Mouse (Mus musculus): ENCODE data around the gene Mief1. TPM values are rescaled to one million over a fixed set of nuclear protein-coding genes. Genes with fewer than 3 reads are reported as not detected.

Mief1 gene
- 20.3 and 31.4 TPM in 2 replicates for total RNA-seq (2014; fragmentation: Nextera tagmentation)
- total RNA-seq (2017): 19.2 and 20.8 TPM in 2 replicates

GRCm38 (mm10) chr15:80233733-80234509 lies at the start of gene Mief1:
TSS of gene Mief1 (plus strand) at chr15:80234018.
- ATAC-seq (replicated peaks; ENCODE audit: poor library complexity, severe bottlenecking): peak; percentile 97

GRCm38 (mm10) chr15:80188927-80189326 lies 44.9 kb upstream of the Mief1 start:
- ATAC-seq (replicated peaks; ENCODE audit: poor library complexity, severe bottlenecking): no peak

GRCm38 (mm10) chr15:80190075-80190474 lies 43.7 kb upstream of the Mief1 start:
- ATAC-seq (replicated peaks; ENCODE audit: poor library complexity, severe bottlenecking): no peak

GRCm38 (mm10) chr15:80191585-80192245 lies 42.1 kb upstream of the Mief1 start:
- ATAC-seq (replicated peaks; ENCODE audit: poor library complexity, severe bottlenecking): no peak

GRCm38 (mm10) chr15:80192246-80192585 lies 41.6 kb upstream of the Mief1 start:
- ATAC-seq (replicated peaks; ENCODE audit: poor library complexity, severe bottlenecking): no peak

GRCm38 (mm10) chr15:80192847-80193246 lies 41.0 kb upstream of the Mief1 start:
- no peak for ATAC-seq (replicated peaks; ENCODE audit: poor library complexity, severe bottlenecking)

GRCm38 (mm10) chr15:80199556-80199955 lies 34.3 kb upstream of the Mief1 start:
- ATAC-seq (replicated peaks; ENCODE audit: poor library complexity, severe bottlenecking): no peak

GRCm38 (mm10) chr15:80202111-80202775 lies 31.6 kb upstream of the Mief1 start:
- no peak for ATAC-seq (replicated peaks; ENCODE audit: poor library complexity, severe bottlenecking)

GRCm38 (mm10) chr15:80203406-80203805 lies 30.4 kb upstream of the Mief1 start:
- peak; percentile 50; the same call in 1 of the 2 replicates for ATAC-seq (replicated peaks; ENCODE audit: poor library complexity, severe bottlenecking)

- no peak for ATAC-seq (replicated peaks; ENCODE audit: poor library complexity, severe bottlenecking)
Measured at GRCm38 (mm10) chr15:80206057-80206565, 27.7 kb upstream of the Mief1 start.

GRCm38 (mm10) chr15:80208446-80208845 lies 25.4 kb upstream of the Mief1 start:
- no peak for ATAC-seq (replicated peaks; ENCODE audit: poor library complexity, severe bottlenecking)

- ATAC-seq (replicated peaks; ENCODE audit: poor library complexity, severe bottlenecking): no peak
Measured at GRCm38 (mm10) chr15:80213688-80214087, 20.1 kb upstream of the Mief1 start.

- ATAC-seq (replicated peaks; ENCODE audit: poor library complexity, severe bottlenecking): no peak
Measured at GRCm38 (mm10) chr15:80215716-80216479, 17.9 kb upstream of the Mief1 start.

GRCm38 (mm10) chr15:80216480-80216820 lies 17.4 kb upstream of the Mief1 start:
- ATAC-seq (replicated peaks; ENCODE audit: poor library complexity, severe bottlenecking): 0 out of 2 replicates have a peak, but pooled peaks have one; percentile 17

GRCm38 (mm10) chr15:80217476-80217875 lies 16.3 kb upstream of the Mief1 start:
- ATAC-seq (replicated peaks; ENCODE audit: poor library complexity, severe bottlenecking): no peak

- ATAC-seq (replicated peaks; ENCODE audit: poor library complexity, severe bottlenecking): peak; percentile 79
Measured at GRCm38 (mm10) chr15:80219211-80219610, 14.6 kb upstream of the Mief1 start.

- no peak; the same call in 1 of the 2 replicates for ATAC-seq (replicated peaks; ENCODE audit: poor library complexity, severe bottlenecking)
Measured at GRCm38 (mm10) chr15:80219705-80220657, 13.8 kb upstream of the Mief1 start.

GRCm38 (mm10) chr15:80221031-80221430 lies 12.8 kb upstream of the Mief1 start:
- ATAC-seq (replicated peaks; ENCODE audit: poor library complexity, severe bottlenecking): no peak

- no peak for ATAC-seq (replicated peaks; ENCODE audit: poor library complexity, severe bottlenecking)
Measured at GRCm38 (mm10) chr15:80223751-80224150, 10.1 kb upstream of the Mief1 start.

Measured in granulocyte monocyte progenitor cell, adult 5-6 weeks (primary cell).